8 mouse cellular contexts compared by ENCODE assay signal in genomic region chr11:69900471-69901405, GRCm38 (mm10). TPM values are rescaled to one million over a fixed set of nuclear protein-coding genes. Genes with fewer than 3 reads are reported as not detected.
A peak's percentile ranks its signal among the peaks of the same experiment; 100 is the strongest.
DNase-seq lines count a peak whose midpoint lies in the region; ATAC-seq and TF ChIP-seq lines count a peak whose summit lies in the region.

TSS of gene 2810408A11Rik (minus strand) at chr11:69900987.
TSS of gene Neurl4 (plus strand) at chr11:69901072.

- TF ChIP-seq POLR2A in MEL (IDR thresholded peaks at IDR 0.05; ENCODE audit: control insufficient read depth in 1 of 2, insufficient read depth in 1 of 2, low read depth in 1 of 2, low read length in 2 of 2, poor library complexity in 1 of 2): peak; percentile 92 to 99

- TF ChIP-seq CTCF in MEL (IDR thresholded peaks at IDR 0.05 in 2 of 3, conservative IDR thresholded peaks at IDR 0.05 in 1 of 3; ENCODE audit: control insufficient read depth in 1 of 3, insufficient read depth in 1 of 3, low read depth in 2 of 3, low read length in 3 of 3, poor library complexity in 1 of 3, severe bottlenecking in 1 of 3): no peak
- TF ChIP-seq CTCF in forebrain, postnatal 0 days (IDR thresholded peaks at IDR 0.05; ENCODE audit: low read depth): no peak

- peak within 1 kb of the TSS; percentile 81 for H3K9ac ChIP-seq in MEL (ENCODE audit: control insufficient read depth, low read depth, low read length, poor library complexity, severe bottlenecking)
- peak within 1 kb of the TSS; percentile 74 for H3K9ac ChIP-seq in forebrain, postnatal 0 days
- H3K9ac ChIP-seq in lung, embryonic 15.5 days: peak within 1 kb of the TSS; percentile 77

- peak; percentile 94 for ATAC-seq in forebrain, postnatal 0 days
- peak; percentile 93 for ATAC-seq in lung, embryonic 15.5 days (ENCODE audit: borderline replicate concordance, extremely low read depth, low FRiP score, low TSS enrichment)

- peaks cover 0 to 13% of the 10 kb centered on the region in 2 experiments; a peak in 2 of 4 replicates for H3K4me1 ChIP-seq in MEL (ENCODE audit: control insufficient read depth in 1 of 2, insufficient read depth in 2 of 2, low read length in 2 of 2)
- H3K4me1 ChIP-seq in forebrain, postnatal 0 days (ENCODE audit: insufficient read depth): peaks cover 14% of the 10 kb centered on the region
- H3K4me1 ChIP-seq in lung, embryonic 15.5 days: peaks cover 26% of the 10 kb centered on the region

- no peaks in the 10 kb centered on the region for H3K9me3 ChIP-seq in MEL (replicated peaks; ENCODE audit: insufficient read depth, low read length)
- no peaks in the 10 kb centered on the region for H3K9me3 ChIP-seq in forebrain, postnatal 0 days (ENCODE audit: low read length)
- H3K9me3 ChIP-seq in lung, embryonic 15.5 days: no peaks in the 10 kb centered on the region

- H3K4me3 ChIP-seq in MEL (ENCODE audit: control insufficient read depth in 1 of 2, insufficient read depth in 1 of 2, low read depth in 2 of 2, low read length in 2 of 2): peak within 1 kb of the TSS; percentile 65 to 77
- peak within 1 kb of the TSS; percentile 82 for H3K4me3 ChIP-seq in forebrain, postnatal 0 days (ENCODE audit: low read depth, low read length)
- peak within 1 kb of the TSS; percentile 88 for H3K4me3 ChIP-seq in lung, embryonic 15.5 days

- no peaks in the 10 kb centered on the region for H3K27me3 ChIP-seq in MEL (ENCODE audit: control insufficient read depth in 1 of 2, insufficient read depth in 2 of 2, low read length in 2 of 2)
- H3K27me3 ChIP-seq in forebrain, postnatal 0 days (ENCODE audit: insufficient read depth, low read length): no peaks in the 10 kb centered on the region
- H3K27me3 ChIP-seq in lung, embryonic 15.5 days: no peaks in the 10 kb centered on the region

- peaks cover 18% of the 10 kb centered on the region for H3K79me2 ChIP-seq in MEL (ENCODE audit: control insufficient read depth, insufficient read depth, low read length, poor library complexity)

- DNase-seq in MEL (ENCODE audit: low read depth, low spot score): peak; percentile 99
- DNase-seq in cerebellum, adult 18-20 months: peak; percentile 85 to 94
- peak; percentile 95 for DNase-seq in forebrain, postnatal 0 days
- DNase-seq in heart, postnatal 4 days: peak; percentile 90
- peak; percentile 86 to 90 for DNase-seq in layer of hippocampus, adult 8-10 months (ENCODE audit: low spot score in 2 of 2)
- DNase-seq in ovary, adult 18-20 months (ENCODE audit: low spot score): peak; percentile 89
- peak; percentile 96 for DNase-seq in thymus, postnatal 0 days (ENCODE audit: low spot score)

- peaks cover 3% of the 10 kb centered on the region in 2 experiments; a peak in 3 of 4 replicates for H3K36me3 ChIP-seq in MEL (ENCODE audit: control insufficient read depth in 1 of 2, insufficient read depth in 2 of 2, low read length in 2 of 2)
- H3K36me3 ChIP-seq in forebrain, postnatal 0 days (ENCODE audit: insufficient read depth): peaks cover 24% of the 10 kb centered on the region
- peaks cover 23% of the 10 kb centered on the region for H3K36me3 ChIP-seq in lung, embryonic 15.5 days

- peak within 1 kb of the TSS; percentile 95 for H3K27ac ChIP-seq in MEL (ENCODE audit: control insufficient read depth, low read depth, low read length)
- H3K27ac ChIP-seq in forebrain, postnatal 0 days (ENCODE audit: low read depth, low read length): peak within 1 kb of the TSS; percentile 91
- peak within 1 kb of the TSS; percentile 98 for H3K27ac ChIP-seq in lung, embryonic 15.5 days

- under 1% methylated on average over 38 of the region's 38 CpGs for WGBS in forebrain, postnatal 0 days
- under 1% methylated on average over 38 of the region's 38 CpGs for WGBS in lung, embryonic 15.5 days

- no peak for TF ChIP-seq EP300 in MEL (IDR thresholded peaks at IDR 0.05; ENCODE audit: low read depth in 1 of 2, low read length in 2 of 2)

- no peak for TF ChIP-seq RAD21 in MEL (IDR thresholded peaks at IDR 0.05; ENCODE audit: low read depth, low read length)

- peak within 1 kb of the TSS; percentile 89 for H3K4me2 ChIP-seq in forebrain, postnatal 0 days (ENCODE audit: low read depth)
- peak within 1 kb of the TSS; percentile 95 for H3K4me2 ChIP-seq in lung, embryonic 15.5 days

TF ChIP-seq in MEL, 35 proteins besides CTCF, POLR2A, EP300 and RAD21:
- TF ChIP-seq NRF1 (IDR thresholded peaks at IDR 0.05; ENCODE audit: insufficient read depth, low read depth, low read length, poor library complexity, severe bottlenecking): no peak
- no peak for TF ChIP-seq MYB (IDR thresholded peaks at IDR 0.05; ENCODE audit: low read depth, low read length)
- no peak for TF ChIP-seq USF2 (IDR thresholded peaks at IDR 0.05; ENCODE audit: borderline replicate concordance in 1 of 2, insufficient read depth in 1 of 2, low read depth in 1 of 2, low read length in 2 of 2)
- no peak for TF ChIP-seq MEF2A (IDR thresholded peaks at IDR 0.05; ENCODE audit: extremely low read depth, insufficient replicate concordance, low read depth, low read length, poor library complexity, severe bottlenecking)
- TF ChIP-seq JUND (IDR thresholded peaks at IDR 0.05; ENCODE audit: low read depth, low read length): no peak; the same call in 1 of the 2 replicates
- no peak for TF ChIP-seq MAZ (IDR thresholded peaks at IDR 0.05; ENCODE audit: low read depth, low read length)
- no peak for TF ChIP-seq MAFK (IDR thresholded peaks at IDR 0.05; ENCODE audit: borderline replicate concordance, low read depth, low read length)
- TF ChIP-seq CHD1 (IDR thresholded peaks at IDR 0.05; ENCODE audit: low read depth, low read length): peak; percentile 98
- no peak for TF ChIP-seq E2F4 (IDR thresholded peaks at IDR 0.05; ENCODE audit: borderline replicate concordance, low read depth, low read length)
- peak; percentile 23; the same call in 1 of the 2 replicates for TF ChIP-seq USF1 (IDR thresholded peaks at IDR 0.05; ENCODE audit: low read depth, low read length)
- 0 out of 2 replicates have a peak, but pooled peaks have one; percentile 27 for TF ChIP-seq RCOR1 (IDR thresholded peaks at IDR 0.05; ENCODE audit: low read depth, low read length)
- peak; percentile 99 for TF ChIP-seq POLR2AphosphoS2 (IDR thresholded peaks at IDR 0.05; ENCODE audit: low read length)
- no peak for TF ChIP-seq POLR2AphosphoS5 (IDR thresholded peaks at IDR 0.05; ENCODE audit: borderline replicate concordance, low read depth, low read length)
- peak; percentile 75 for TF ChIP-seq TCF12 (IDR thresholded peaks at IDR 0.05; ENCODE audit: low read depth, low read length)
- TF ChIP-seq BHLHE40 (IDR thresholded peaks at IDR 0.05; ENCODE audit: borderline replicate concordance, low read depth, low read length): no peak
- TF ChIP-seq ZNF384 (IDR thresholded peaks at IDR 0.05; ENCODE audit: low read depth, low read length): no peak
- TF ChIP-seq TAL1 (IDR thresholded peaks at IDR 0.05; ENCODE audit: low read length): no peak
- TF ChIP-seq TBP (IDR thresholded peaks at IDR 0.05; ENCODE audit: low read depth, low read length): peak; percentile 90
- no peak for TF ChIP-seq ZKSCAN1 (IDR thresholded peaks at IDR 0.05; ENCODE audit: low read depth, low read length)
- TF ChIP-seq GABPA (IDR thresholded peaks at IDR 0.05; ENCODE audit: low read depth, low read length): no peak
- no peak for TF ChIP-seq ZC3H11A (IDR thresholded peaks at IDR 0.05; ENCODE audit: low read depth, low read length)
- TF ChIP-seq GATA1 (IDR thresholded peaks at IDR 0.05; ENCODE audit: low read depth, low read length): no peak
- no peak for TF ChIP-seq ELF1 (IDR thresholded peaks at IDR 0.05; ENCODE audit: low read depth, low read length)
- TF ChIP-seq MAX (IDR thresholded peaks at IDR 0.05; ENCODE audit: low read length): no peak; the same call in 1 of the 2 replicates
- no peak for TF ChIP-seq SMC3 (IDR thresholded peaks at IDR 0.05; ENCODE audit: low read depth, low read length)
- no peak; the same call in 1 of the 2 replicates for TF ChIP-seq KAT2A (conservative IDR thresholded peaks at IDR 0.05; ENCODE audit: low read depth, low read length)
- TF ChIP-seq NELFE (IDR thresholded peaks at IDR 0.05; ENCODE audit: low read depth, low read length): peak; percentile 98
- TF ChIP-seq HCFC1 (IDR thresholded peaks at IDR 0.05; ENCODE audit: low read depth, low read length): no peak
- peak; percentile 97 for TF ChIP-seq ZMIZ1 (IDR thresholded peaks at IDR 0.05; ENCODE audit: low read depth, low read length)
- TF ChIP-seq SIN3A (IDR thresholded peaks at IDR 0.05; ENCODE audit: low read length): peak; percentile 8; the same call in 1 of the 2 replicates
- peak; percentile 18; the same call in 1 of the 2 replicates for TF ChIP-seq ETS1 (IDR thresholded peaks at IDR 0.05; ENCODE audit: low read depth, low read length)
- 0 out of 2 replicates have a peak, but pooled peaks have one; percentile 31 for TF ChIP-seq UBTF (IDR thresholded peaks at IDR 0.05; ENCODE audit: borderline replicate concordance, insufficient read depth, low read depth, low read length)
TF ChIP-seq in MEL: peak in this region for 11.

RNA-seq across cellular contexts. Expression of gene 2810408A11Rik, which starts in this region (rescaled TPM):
- total RNA-seq in MEL (2012; rRNA removed): 0.69 and 0.81 TPM in 2 replicates
- 1 to 10 TPM in 1 of 2 experiments, not detected in 1; 1.3 TPM for polyA plus RNA-seq in MEL (2012; ENCODE audit: insufficient read depth in 1 of 2, insufficient read length in 2 of 2, low read depth in 1 of 2, low replicate concordance in 2 of 2, missing spikeins in 1 of 2)
- 9.2 and 10.5 TPM in 2 replicates for total RNA-seq in forebrain, postnatal 0 days (2014; rRNA removed)
- polyA plus RNA-seq in forebrain, postnatal 0 days (2015; fragmentation: Nextera tagmentation; extraction: Ambion mirVana): 10.6 and 11.4 TPM in 2 replicates
- 1 to 10 TPM; 5.2 to 6.2 TPM for total RNA-seq in heart, postnatal 4 days (2021)
- under 1 TPM in 2 of 4 experiments, not detected in 2; 0.64 to 0.72 TPM for total RNA-seq in layer of hippocampus, adult 8-10 months (2022)
- 11.9 and 13.0 TPM in 2 replicates for polyA plus RNA-seq in lung, embryonic 15.5 days (2015; fragmentation: Nextera tagmentation; extraction: Ambion mirVana)
- 19.8 and 26.0 TPM in 2 replicates for polyA plus RNA-seq in thymus, postnatal 0 days (2015; fragmentation: Nextera tagmentation; extraction: Ambion mirVana)

RNA-seq across cellular contexts. Expression of gene Neurl4, which starts in this region (rescaled TPM):
- 47.3 and 58.0 TPM in 2 replicates for total RNA-seq in MEL (2012; rRNA removed)
- 10 to 100 TPM in 1 of 2 experiments, not detected in 1; 50.9 TPM for polyA plus RNA-seq in MEL (2012; ENCODE audit: insufficient read depth in 1 of 2, insufficient read length in 2 of 2, low read depth in 1 of 2, low replicate concordance in 2 of 2, missing spikeins in 1 of 2)
- 97.4 and 155 TPM in 2 replicates for total RNA-seq in forebrain, postnatal 0 days (2014; rRNA removed)
- polyA plus RNA-seq in forebrain, postnatal 0 days (2015; fragmentation: Nextera tagmentation; extraction: Ambion mirVana): 15.6 and 18.2 TPM in 2 replicates
- 10 to 100 TPM; 45.8 to 48.5 TPM for total RNA-seq in heart, postnatal 4 days (2021)
- 100 to 1,000 TPM in 3 of 4 experiments, 10 to 100 TPM in 1; 92.4 to 126 (median 112) TPM for total RNA-seq in layer of hippocampus, adult 8-10 months (2022)
- polyA plus RNA-seq in lung, embryonic 15.5 days (2015; fragmentation: Nextera tagmentation; extraction: Ambion mirVana): 7.1 and 8.0 TPM in 2 replicates
- 6.2 and 7.5 TPM in 2 replicates for polyA plus RNA-seq in thymus, postnatal 0 days (2015; fragmentation: Nextera tagmentation; extraction: Ambion mirVana)

Comparison
In these comparisons a context has a peak if more than half of its experiments do, and no peak if none do; other contexts are left out.
1. Peak in every context shown above with its lines: DNase-seq, ATAC-seq, H3K4me3 ChIP-seq and H3K27ac ChIP-seq.